Mouse (Mus musculus): Measurements from ENCODE around the gene Itgax. TPM values are rescaled to one million over a fixed set of nuclear protein-coding genes. Genes with fewer than 3 reads are reported as not detected.

The Itgax gene
- polyA plus RNA-seq, 1 experiment from 2014 or later = 0.18 TPM

DNA sequence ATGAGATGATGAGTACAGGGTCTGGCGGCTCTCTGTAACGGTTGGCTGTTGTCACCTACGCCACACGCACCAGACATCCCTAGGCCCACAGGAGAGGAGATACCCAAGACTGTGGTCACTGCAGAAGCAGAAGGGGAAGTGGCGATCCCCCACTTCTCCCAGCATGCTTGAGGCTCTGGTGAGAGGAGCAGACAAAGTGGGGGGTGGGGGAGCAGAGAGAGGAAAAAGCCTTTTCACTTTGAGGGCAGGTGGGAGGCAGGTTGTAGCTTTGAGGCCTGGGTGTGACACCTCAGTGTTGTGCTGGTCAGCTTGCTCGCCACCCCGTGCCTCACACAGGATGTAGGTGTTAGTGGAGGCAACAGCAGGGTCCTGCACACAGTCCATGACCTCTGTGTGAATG is 50.8 kb downstream of the Itgax start:
- Histone ChIP-seq H3K27me3 (replicated peaks; ENCODE audit: control insufficient read depth, insufficient read depth, low read length) (no peaks in the 10 kb centered on the region), H3K36me3 (ENCODE audit: control insufficient read depth, insufficient read depth, low read length) (no peaks in the 10 kb centered on the region), H3K4me3 (ENCODE audit: low read depth, low read length) (no peak overlapping the region), H3K4me2 (no peak overlapping the region), H3K4me1 (replicated peaks; ENCODE audit: control insufficient read depth, insufficient read depth, low read length) (no peaks in the 10 kb centered on the region), H3K9ac (ENCODE audit: low read depth, low read length) (no peak overlapping the region), H3K9me3 (ENCODE audit: control insufficient read depth, low read length) (no peaks in the 10 kb centered on the region), H3K27ac (ENCODE audit: low read depth, low read length) (no peak overlapping the region)
- DNase-seq (ENCODE audit: low spot score) = no peak
- ATAC-seq (replicated peaks; ENCODE audit: low FRiP score) = no peak
- 40% methylated on average over 7 of the region's 7 CpGs for WGBS

GRCm38 (mm10) chr7:128180546-128180945 is 51.2 kb downstream of the Itgax start:
- no peaks in the 10 kb centered on the region for H3K4me1 ChIP-seq (replicated peaks; ENCODE audit: control insufficient read depth, insufficient read depth, low read length)
- ATAC-seq (replicated peaks; ENCODE audit: low FRiP score) (no peak), DNase-seq (ENCODE audit: low spot score) (no peak)
- 57% methylated on average over 6 of the region's 6 CpGs for WGBS
- H3K27me3 ChIP-seq (replicated peaks; ENCODE audit: control insufficient read depth, insufficient read depth, low read length) = no peaks in the 10 kb centered on the region
- no peaks in the 10 kb centered on the region for H3K36me3 ChIP-seq (ENCODE audit: control insufficient read depth, insufficient read depth, low read length)
- H3K9me3 ChIP-seq (ENCODE audit: control insufficient read depth, low read length) = no peaks in the 10 kb centered on the region
- H3K4me3 ChIP-seq (ENCODE audit: low read depth, low read length) = no peak overlapping the region
- H3K9ac ChIP-seq (ENCODE audit: low read depth, low read length) = no peak overlapping the region
- H3K27ac ChIP-seq (ENCODE audit: low read depth, low read length) = no peak overlapping the region
- H3K4me2 ChIP-seq = no peak overlapping the region

- no peaks in the 10 kb centered on the region for H3K27me3 ChIP-seq (replicated peaks; ENCODE audit: control insufficient read depth, insufficient read depth, low read length)
- DNase-seq (ENCODE audit: low spot score) (no peak), ATAC-seq (replicated peaks; ENCODE audit: low FRiP score) (no peak)
- H3K4me1 ChIP-seq (replicated peaks; ENCODE audit: control insufficient read depth, insufficient read depth, low read length) = no peaks in the 10 kb centered on the region
- no peak overlapping the region for H3K27ac ChIP-seq (ENCODE audit: low read depth, low read length)
- H3K4me3 ChIP-seq (ENCODE audit: low read depth, low read length) = no peak overlapping the region
- 82% methylated on average over 10 of the region's 10 CpGs for WGBS
- H3K4me2 ChIP-seq = no peak overlapping the region
- H3K9ac ChIP-seq (ENCODE audit: low read depth, low read length) = no peak overlapping the region
- H3K9me3 ChIP-seq (ENCODE audit: control insufficient read depth, low read length) = no peaks in the 10 kb centered on the region
- H3K36me3 ChIP-seq (ENCODE audit: control insufficient read depth, insufficient read depth, low read length) = no peaks in the 10 kb centered on the region
Observed at GRCm38 (mm10) chr7:128181691-128182090, 52.3 kb downstream of the Itgax start.

Other genes starting within 250 kb of the Itgax start
- gene Prss53, start 238.6 kb upstream of the Itgax start, polyA plus RNA-seq (2014; fragmentation: Nextera tagmentation; extraction: Ambion mirVana) = 0.40 and 0.48 TPM in 2 replicates
- 0.08 TPM in 1 of 2 replicates, not detected in the other for gene Gm21974, start 234.1 kb upstream of the Itgax start, polyA plus RNA-seq (2014; fragmentation: Nextera tagmentation; extraction: Ambion mirVana)
- 108 and 110 TPM in 2 replicates for gene Vkorc1, start 233.9 kb upstream of the Itgax start, polyA plus RNA-seq (2014; fragmentation: Nextera tagmentation; extraction: Ambion mirVana)
- gene Bckdk, start 225.5 kb upstream of the Itgax start, polyA plus RNA-seq (2014; fragmentation: Nextera tagmentation; extraction: Ambion mirVana) = 126 and 132 TPM in 2 replicates
- 44.2 and 47.0 TPM in 2 replicates for gene Kat8, start 217.0 kb upstream of the Itgax start, polyA plus RNA-seq (2014; fragmentation: Nextera tagmentation; extraction: Ambion mirVana)
- 3.4 and 6.3 TPM in 2 replicates for gene Prss8, start 199.4 kb upstream of the Itgax start, polyA plus RNA-seq (2014; fragmentation: Nextera tagmentation; extraction: Ambion mirVana)
- gene Prss36, start 182.8 kb upstream of the Itgax start, polyA plus RNA-seq (2014; fragmentation: Nextera tagmentation; extraction: Ambion mirVana) = 7.9 and 9.4 TPM in 2 replicates
- 28.1 and 34.4 TPM in 2 replicates for gene Fus, start 162.1 kb upstream of the Itgax start, polyA plus RNA-seq (2014; fragmentation: Nextera tagmentation; extraction: Ambion mirVana)
- 46.3 and 51.1 TPM in 2 replicates for gene Pycard, start 135.7 kb upstream of the Itgax start, polyA plus RNA-seq (2014; fragmentation: Nextera tagmentation; extraction: Ambion mirVana)
- gene Trim72, start 125.6 kb upstream of the Itgax start, polyA plus RNA-seq (2014; fragmentation: Nextera tagmentation; extraction: Ambion mirVana) = not detected in 2 replicates
- gene Itgam, start 66.9 kb upstream of the Itgax start, polyA plus RNA-seq (2014; fragmentation: Nextera tagmentation; extraction: Ambion mirVana) = 1.8 and 1.9 TPM in 2 replicates
- not detected in 2 replicates for gene Gm49368, start 66.9 kb upstream of the Itgax start, polyA plus RNA-seq (2014; fragmentation: Nextera tagmentation; extraction: Ambion mirVana)
- gene Itgad, start 24.8 kb downstream of the Itgax start, polyA plus RNA-seq (2014; fragmentation: Nextera tagmentation; extraction: Ambion mirVana) = not detected in 2 replicates
- 2.3 and 6.3 TPM in 2 replicates for gene Cox6a2, start 76.8 kb downstream of the Itgax start, polyA plus RNA-seq (2014; fragmentation: Nextera tagmentation; extraction: Ambion mirVana)
- gene Armc5, start 107.8 kb downstream of the Itgax start, polyA plus RNA-seq (2014; fragmentation: Nextera tagmentation; extraction: Ambion mirVana) = 15.1 and 15.8 TPM in 2 replicates
- gene 9130023H24Rik, start 108.5 kb downstream of the Itgax start, polyA plus RNA-seq (2014; fragmentation: Nextera tagmentation; extraction: Ambion mirVana) = 3.8 and 4.5 TPM in 2 replicates
- gene Tgfb1i1, start 117.3 kb downstream of the Itgax start, polyA plus RNA-seq (2014; fragmentation: Nextera tagmentation; extraction: Ambion mirVana) = 35.3 and 38.2 TPM in 2 replicates
- 2.1 and 3.0 TPM in 2 replicates for gene Slc5a2, start 136.1 kb downstream of the Itgax start, polyA plus RNA-seq (2014; fragmentation: Nextera tagmentation; extraction: Ambion mirVana)
- gene BC017158, start 168.6 kb downstream of the Itgax start, polyA plus RNA-seq (2014; fragmentation: Nextera tagmentation; extraction: Ambion mirVana) = 38.2 and 42.3 TPM in 2 replicates